Mouse (Mus musculus) MEL (cell line): Measurements from ENCODE around the gene Gm4724. TPM values are rescaled to one million over a fixed set of nuclear protein-coding genes. Genes with fewer than 3 reads are reported as not detected.
"Not testable (repeated sequence)": the region's sequence is repeated elsewhere in the genome, so short reads cannot be mapped to it uniquely, and the experiment has no call there.

Experiments
- DNase-seq: peaks from one replicate; pipeline ENCODE4 v3.0.0; 2011; ENCODE audit warnings: low read depth, low spot score
- H3K27ac ChIP-seq: 2 replicates; pipeline ENCODE4 v1.5.1; 2012; ENCODE audit warnings: low read depth, mild to moderate bottlenecking, control low read depth, low read length, moderate library complexity; ENCODE audit not compliant: control insufficient read depth
- H3K27me3 ChIP-seq, 2 experiments: fragments of 150-350 bp in 1 of 2; sonication (generic) in 1 of 2; 2 replicates each; pipeline ENCODE4 v1.6.1; 2012; ENCODE audit warnings: low read length in 2 of 2, mild to moderate bottlenecking in 2 of 2, improper control_type of control experiment in 1 of 2, moderate library complexity in 1 of 2; ENCODE audit not compliant: insufficient read depth in 2 of 2, control insufficient read depth in 1 of 2
- H3K36me3 ChIP-seq, 2 experiments: 2 replicates each; pipeline ENCODE4 v1.6.1; 2012 to 2014; ENCODE audit warnings: low read length in 2 of 2, improper control_type of control experiment in 1 of 2, inconsistent platforms in 1 of 2, mild to moderate bottlenecking in 1 of 2; ENCODE audit not compliant: insufficient read depth in 2 of 2, control insufficient read depth in 1 of 2
- H3K4me1 ChIP-seq, 2 experiments: fragments of 150-350 bp in 1 of 2; sonication (generic) in 1 of 2; 2 replicates each; pipeline ENCODE4 v1.6.1; 2012; ENCODE audit warnings: low read length in 2 of 2, improper control_type of control experiment in 1 of 2, mild to moderate bottlenecking in 1 of 2; ENCODE audit not compliant: insufficient read depth in 2 of 2, control insufficient read depth in 1 of 2
- H3K4me3 ChIP-seq, 2 experiments: fragments of 150-350 bp in 1 of 2; sonication (generic) in 1 of 2; 2 replicates each; pipeline ENCODE4 v1.5.1; 2012; ENCODE audit warnings: low read depth in 2 of 2, low read length in 2 of 2, mild to moderate bottlenecking in 2 of 2, moderate library complexity in 2 of 2, control low read depth in 1 of 2, improper control_type of control experiment in 1 of 2; ENCODE audit not compliant: control insufficient read depth in 1 of 2, insufficient read depth in 1 of 2
- H3K79me2 ChIP-seq: 2 replicates; pipeline ENCODE4 v1.6.1; 2012; ENCODE audit warnings: mild to moderate bottlenecking, low read length, moderate library complexity; ENCODE audit not compliant: control insufficient read depth, poor library complexity, insufficient read depth
- H3K9ac ChIP-seq: 2 replicates; pipeline ENCODE4 v1.6.1; 2012; ENCODE audit warnings: low read depth, mild to moderate bottlenecking, control low read depth, low read length, moderate library complexity; ENCODE audit not compliant: control insufficient read depth, poor library complexity, severe bottlenecking
- H3K9me3 ChIP-seq: fragments of 150-350 bp; sonication (generic); replicated peaks from 2 replicates; pipeline ENCODE4 v1.6.1; 2012; ENCODE audit warnings: mild to moderate bottlenecking, low read length, improper control_type of control experiment, moderate library complexity; ENCODE audit not compliant: insufficient read depth
- polyA plus RNA-seq, 2 experiments: library from polyadenylated mRNA; stranded (reverse) in 1 of 2; unstranded in 1 of 2; fragments of >175 nt in 1 of 2; fragments of >200 nt in 1 of 2; gene quantifications; 2 replicates each; pipeline versions ENCODE4 v1.2.1 to v1.2.4; 2012; ENCODE audit warnings: low replicate concordance in 2 of 2, low read depth in 1 of 2; ENCODE audit not compliant: insufficient read length in 2 of 2, insufficient read depth in 1 of 2, missing spikeins in 1 of 2
- total RNA-seq: library from RNA; depleted of rRNA; stranded (reverse); fragments of 300-350 nt; gene quantifications from 2 replicates; pipeline ENCODE4 v1.2.3, GENCODE M21; 2012; rRNA removed

Gm4724 gene
- total RNA-seq, result 4.5 and 5.2 TPM in 2 replicates
- polyA plus RNA-seq, result 1 to 10 TPM in 1 of 2 experiments, not detected in 1; 4.3 TPM

DNA sequence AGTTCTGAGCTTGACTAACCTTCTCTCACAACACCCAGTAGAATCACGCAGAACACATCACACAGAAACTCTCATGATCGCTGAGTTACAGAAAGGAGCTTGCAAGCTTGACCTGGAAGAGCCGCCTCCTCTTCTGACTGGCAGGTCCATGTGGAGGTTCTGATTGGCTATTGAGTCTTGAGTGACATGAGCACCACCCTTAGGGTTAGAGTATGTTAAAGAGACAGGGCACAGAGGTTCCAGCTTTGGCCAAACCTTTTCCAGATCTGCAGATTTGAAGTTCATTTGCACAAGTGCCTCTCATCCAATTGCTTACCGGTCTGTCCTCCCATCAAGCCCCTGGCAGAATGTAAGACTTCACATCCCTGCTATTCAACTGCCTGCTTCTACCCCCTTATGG is at the start of gene Gm4724:
TSS of gene Gm4724 (minus strand) at position 101 of the 400 bp plus-strand sequence.
- H3K27ac ChIP-seq, H3K36me3 ChIP-seq, H3K9ac ChIP-seq, H3K4me1 ChIP-seq, H3K27me3 ChIP-seq, DNase-seq, H3K4me3 ChIP-seq, H3K9me3 ChIP-seq, H3K79me2 ChIP-seq: not testable (repeated sequence)

DNA sequence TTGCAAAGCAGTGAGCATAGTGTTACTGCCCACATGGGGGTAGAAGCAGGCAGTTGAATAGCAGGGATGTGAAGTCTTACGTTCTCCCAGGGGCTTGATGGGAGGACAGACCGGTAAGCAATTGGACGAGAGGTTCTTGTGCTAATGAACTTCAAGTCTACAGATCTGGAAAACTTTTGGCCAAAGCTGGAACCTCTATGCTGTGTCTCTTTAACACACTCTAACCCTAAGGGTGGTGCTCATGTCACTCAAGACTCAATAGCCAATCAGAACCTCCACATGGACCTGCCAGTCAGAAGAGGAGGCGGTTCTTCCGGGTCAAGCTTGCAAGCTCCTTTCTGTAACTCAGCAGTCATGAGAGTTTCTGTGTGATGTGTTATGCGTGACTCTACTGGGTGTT is 34.1 kb upstream of the Gm4724 start, which contains the start of gene Zfp965:
TSS of gene Zfp965 (plus strand) at position 301 of the 400 bp plus-strand sequence.
- H3K79me2 ChIP-seq, H3K4me3 ChIP-seq, H3K9me3 ChIP-seq, H3K9ac ChIP-seq, H3K36me3 ChIP-seq, DNase-seq, H3K27me3 ChIP-seq, H3K27ac ChIP-seq, H3K4me1 ChIP-seq: not testable (repeated sequence)

Other genes with a start within 250 kb of the Gm4724 start
- 4.4 and 6.8 TPM in 2 replicates for gene Gm14391, start 228.9 kb downstream of the Gm4724 start, total RNA-seq
- 100 to 1,000 TPM in 1 of 2 experiments, 1 to 10 TPM in 1; 3.0 to 306 TPM for gene Gm14391, start 228.9 kb downstream of the Gm4724 start, polyA plus RNA-seq
- gene Gm14440, start 160.7 kb downstream of the Gm4724 start, total RNA-seq, result not detected in 2 replicates
- gene Gm14440, start 160.7 kb downstream of the Gm4724 start, polyA plus RNA-seq, result under 1 TPM in 1 of 2 experiments, not detected in 1; 0.52 TPM
- 6.8 and 11.4 TPM in 2 replicates for gene Gm4631, start 97.6 kb downstream of the Gm4724 start, total RNA-seq
- gene Gm4631, start 97.6 kb downstream of the Gm4724 start, polyA plus RNA-seq, result 100 to 1,000 TPM in 1 of 2 experiments, 1 to 10 TPM in 1; 9.5 to 544 TPM
- gene Zfp968, start 63.4 kb downstream of the Gm4724 start, total RNA-seq, result 4.8 and 5.2 TPM in 2 replicates
- 1,000 to 10,000 TPM in 1 of 2 experiments, under 1 TPM in 1; 0.96 to 2,903 TPM for gene Zfp968, start 63.4 kb downstream of the Gm4724 start, polyA plus RNA-seq
- 2.5 and 3.4 TPM in 2 replicates for gene Zfp965, start 34.2 kb upstream of the Gm4724 start, total RNA-seq
- gene Zfp965, start 34.2 kb upstream of the Gm4724 start, polyA plus RNA-seq, result 100 to 1,000 TPM in 1 of 2 experiments, 1 to 10 TPM in 1; 6.9 to 400 TPM
- gene Gm11007, start 208.2 kb upstream of the Gm4724 start, total RNA-seq, result not detected in 2 replicates
- 100 to 1,000 TPM in 1 of 2 experiments, not detected in 1; 469 TPM for gene Gm11007, start 208.2 kb upstream of the Gm4724 start, polyA plus RNA-seq